Mouse (Mus musculus) ES-Bruce4 (cell line): ENCODE data around the gene Cbfa2t2.

Source experiments
- CTCF ChIP-seq: IDR thresholded peaks from one replicate; pipeline ENCODE4 v1.8.1; 2011; ENCODE audit warnings: low read depth, low read length
- EP300 ChIP-seq: IDR thresholded peaks from 2 replicates; pipeline ENCODE4 v1.6.1; 2011; ENCODE audit warnings: low read depth, low read length; ENCODE audit not compliant: insufficient read depth

DNA sequence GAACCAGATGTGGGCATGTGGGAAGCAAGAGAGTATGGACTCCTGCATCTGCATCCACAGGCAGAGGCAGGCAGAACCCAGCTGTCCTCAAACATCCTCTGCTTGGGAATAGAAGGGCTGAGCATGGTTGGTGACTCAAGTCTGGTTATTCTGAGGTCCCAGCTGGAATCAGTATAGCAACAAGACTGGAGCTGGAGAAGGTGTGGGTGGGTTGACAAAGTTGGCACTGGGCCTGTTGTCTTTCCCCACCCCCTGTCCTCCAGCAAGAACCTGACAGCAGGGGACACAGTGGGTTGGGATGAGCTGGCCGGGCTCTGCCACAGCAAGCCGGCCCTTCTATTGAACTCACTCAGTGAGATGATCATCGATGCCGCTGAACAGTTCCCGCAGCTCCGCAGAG, 119.0 kb downstream of the Cbfa2t2 start:
- no peak for TF ChIP-seq EP300
- no peak for TF ChIP-seq CTCF
